8 mouse cellular contexts compared by ENCODE assay signal in the genomic region with DNA sequence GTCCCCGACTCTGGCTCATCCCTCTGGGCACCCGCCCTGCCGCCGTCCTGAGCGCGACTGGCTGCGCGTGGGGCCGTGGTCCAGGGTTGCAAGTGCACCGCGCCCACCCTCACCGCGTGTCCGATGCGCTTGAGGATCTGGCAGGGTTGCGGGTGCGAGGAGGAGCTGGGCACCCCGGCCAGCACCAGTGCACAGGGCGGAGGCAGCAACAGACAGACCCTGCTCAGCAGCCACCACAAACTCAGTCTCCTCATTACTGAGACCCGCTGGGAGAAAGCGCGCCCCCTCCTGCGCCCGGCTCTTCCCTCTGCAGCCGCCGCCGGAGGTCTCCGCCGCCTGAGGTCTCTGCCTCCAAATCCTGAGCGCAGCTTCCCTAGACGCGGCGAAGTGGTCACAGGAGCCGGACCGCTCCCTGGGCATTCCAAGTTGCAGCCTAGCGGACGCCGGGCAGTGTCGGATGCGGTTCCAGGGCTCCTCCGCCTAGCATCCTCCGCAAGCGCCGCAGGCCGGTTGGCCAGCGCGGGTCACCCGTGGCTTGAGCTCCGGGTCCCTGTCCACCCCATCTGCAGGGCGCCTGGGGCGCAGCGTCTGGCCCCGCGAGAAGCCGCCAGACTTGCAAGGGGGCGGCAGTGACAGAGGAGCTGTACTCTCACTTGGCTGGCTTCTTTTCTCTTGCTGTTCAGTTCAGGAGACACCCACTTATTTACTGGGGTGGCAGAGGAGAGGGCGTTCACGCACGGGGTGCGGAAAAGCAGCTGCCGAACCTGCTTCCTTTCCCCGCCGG. TPM values are rescaled to one million over a fixed set of nuclear protein-coding genes. Genes with fewer than 3 reads are reported as not detected.
DNase-seq lines count a peak whose midpoint lies in the region; ATAC-seq and TF ChIP-seq lines count a peak whose summit lies in the region.

No protein-coding gene starts in this region.

- 4% methylated on average over 57 of the region's 63 CpGs for WGBS in lung, postnatal 0 days
- under 1% methylated on average over 62 of the region's 63 CpGs for WGBS in hindbrain, embryonic 13.5 days
- under 1% methylated on average over 62 of the region's 63 CpGs for WGBS in limb, embryonic 12.5 days

- no peaks in the 10 kb centered on the region for H3K36me3 ChIP-seq in lung, postnatal 0 days (ENCODE audit: insufficient read depth, low read length)
- no peaks in the 10 kb centered on the region for H3K36me3 ChIP-seq in hindbrain, embryonic 13.5 days
- H3K36me3 ChIP-seq in limb, embryonic 12.5 days: no peaks in the 10 kb centered on the region

- TF ChIP-seq CTCF in lung, postnatal 0 days (IDR thresholded peaks at IDR 0.05): no peak

- H3K27ac ChIP-seq in lung, postnatal 0 days (ENCODE audit: low read length): no peak overlapping the region
- peak overlapping the region; percentile 72 for H3K27ac ChIP-seq in hindbrain, embryonic 13.5 days
- H3K27ac ChIP-seq in limb, embryonic 12.5 days: no peak overlapping the region

- H3K4me1 ChIP-seq in lung, postnatal 0 days (ENCODE audit: insufficient read depth, low read depth, low read length): peaks cover 8% of the 10 kb centered on the region; the same call in 1 of the 2 replicates
- H3K4me1 ChIP-seq in hindbrain, embryonic 13.5 days (replicated peaks): peaks cover 23% of the 10 kb centered on the region
- H3K4me1 ChIP-seq in limb, embryonic 12.5 days (replicated peaks): peaks cover 13% of the 10 kb centered on the region

- no peak overlapping the region for H3K9ac ChIP-seq in lung, postnatal 0 days (replicated peaks; ENCODE audit: low read depth)
- H3K9ac ChIP-seq in hindbrain, embryonic 13.5 days: peak overlapping the region; percentile 83
- peak overlapping the region; percentile 50 for H3K9ac ChIP-seq in limb, embryonic 12.5 days (replicated peaks)

- peak; percentile 7 for DNase-seq in adrenal gland, postnatal 10 days
- no peak for DNase-seq in adrenal gland, postnatal 4 days (ENCODE audit: low spot score in 2 of 2)
- DNase-seq in lung, postnatal 0 days (ENCODE audit: low spot score): no peak
- no peak for DNase-seq in lung, postnatal 10 days
- peak; percentile 34 for DNase-seq in retina, postnatal 1 day
- DNase-seq in spleen, postnatal 10 days (ENCODE audit: low spot score in 2 of 2): no peak

- no peaks in the 10 kb centered on the region for H3K9me3 ChIP-seq in lung, postnatal 0 days (ENCODE audit: low read length)
- H3K9me3 ChIP-seq in hindbrain, embryonic 13.5 days: no peaks in the 10 kb centered on the region
- H3K9me3 ChIP-seq in limb, embryonic 12.5 days: no peaks in the 10 kb centered on the region

- peaks cover 18% of the 10 kb centered on the region for H3K27me3 ChIP-seq in lung, postnatal 0 days (replicated peaks; ENCODE audit: insufficient read depth, low read length)
- H3K27me3 ChIP-seq in hindbrain, embryonic 13.5 days: peaks cover 41% of the 10 kb centered on the region
- peaks cover 60% of the 10 kb centered on the region for H3K27me3 ChIP-seq in limb, embryonic 12.5 days

- no peak for ATAC-seq in lung, postnatal 0 days
- ATAC-seq in hindbrain, embryonic 13.5 days (ENCODE audit: low FRiP score): peak; percentile 65
- peak; percentile 44; the same call in 1 of the 2 replicates for ATAC-seq in limb, embryonic 12.5 days (ENCODE audit: insufficient number of reproducible peaks, insufficient read depth, low FRiP score, low TSS enrichment, low read depth)

- no peak for TF ChIP-seq EP300 in lung, postnatal 0 days (IDR thresholded peaks at IDR 0.05)

- peak overlapping the region; percentile 57 for H3K4me2 ChIP-seq in lung, postnatal 0 days (replicated peaks; ENCODE audit: low read depth, low read length)
- peak overlapping the region; percentile 98 for H3K4me2 ChIP-seq in hindbrain, embryonic 13.5 days
- peak overlapping the region; percentile 97 for H3K4me2 ChIP-seq in limb, embryonic 12.5 days

- H3K4me3 ChIP-seq in lung, postnatal 0 days (ENCODE audit: low read depth, low read length): peak overlapping the region; percentile 39
- peak overlapping the region; percentile 78 for H3K4me3 ChIP-seq in hindbrain, embryonic 13.5 days
- peak overlapping the region; percentile 56 for H3K4me3 ChIP-seq in limb, embryonic 12.5 days (replicated peaks)

RNA-seq across cellular contexts. Expression of a gene that starts 0.5 kb away (rescaled TPM):
- total RNA-seq in adrenal gland, postnatal 10 days (2021): under 1 TPM; 0.36 to 0.48 TPM
- total RNA-seq in adrenal gland, postnatal 4 days (2021): 1 to 10 TPM in 1 of 2 experiments, under 1 TPM in 1; 0.95 to 1.1 TPM
- 0.02 and 0.08 TPM in 2 replicates for polyA plus RNA-seq in lung, postnatal 0 days (2015; fragmentation: Nextera tagmentation; extraction: Ambion mirVana)
- polyA plus RNA-seq in hindbrain, embryonic 13.5 days (2015; fragmentation: Nextera tagmentation; extraction: Ambion mirVana): 10.7 and 11.5 TPM in 2 replicates
- polyA plus RNA-seq in limb, embryonic 12.5 days (2016; fragmentation: Nextera tagmentation; extraction: Ambion mirVana): 2.4 and 2.7 TPM in 2 replicates

Comparison
In these comparisons a context has a peak if more than half of its experiments do, and no peak if none do; other contexts are left out.
1. DNase-seq: peak in adrenal gland, postnatal 10 days (single experiment) and retina, postnatal 1 day (single experiment); none in adrenal gland, postnatal 4 days (0 of 2), lung, postnatal 0 days (single experiment), lung, postnatal 10 days (single experiment) and spleen, postnatal 10 days (0 of 2).
2. Peak in every context shown above with its lines, with median percentiles within 50 percentile points of each other: H3K4me2 ChIP-seq and H3K4me3 ChIP-seq.